Mouse (Mus musculus): ENCODE results near the gene Galm. TPM values are rescaled to one million over a fixed set of nuclear protein-coding genes. Genes with fewer than 3 reads are reported as not detected.
"Not testable (repeated sequence)": the region's sequence is repeated elsewhere in the genome, so short reads cannot be mapped to it uniquely, and the experiment has no call there.

The Galm gene
- polyA plus RNA-seq, 1 experiment from 2014 or later, result 47.0 TPM

GRCm38 (mm10) chr17:80224326-80225116, 97.2 kb downstream of the Galm start, which contains the start of gene Gemin6:
Gene Gemin6 (plus strand): TSS chr17:80224441.
- under 1% methylated on average over 33 of the region's 33 CpGs for WGBS (ENCODE audit: insufficient replicate concordance)
- Histone ChIP-seq H3K27me3 (ENCODE audit: insufficient read depth, low read length) (no peaks in the 10 kb centered on the region), H3K9me3 (ENCODE audit: low read length) (no peaks in the 10 kb centered on the region), H3K4me2 (ENCODE audit: low read depth, low read length) (peak within 1 kb of the TSS; percentile 80), H3K27ac (ENCODE audit: low read depth) (peak within 1 kb of the TSS; percentile 89), H3K4me3 (ENCODE audit: low read depth, low read length) (peak within 1 kb of the TSS; percentile 71), H3K36me3 (replicated peaks; ENCODE audit: insufficient read depth, low read length) (no peaks in the 10 kb centered on the region), H3K9ac (replicated peaks) (peak within 1 kb of the TSS; percentile 78), H3K4me1 (ENCODE audit: insufficient read depth) (peaks cover 8% of the 10 kb centered on the region; the same call in 1 of the 2 replicates)
- TF ChIP-seq EP300 (IDR thresholded peaks at IDR 0.05; ENCODE audit: low read depth), result 0 out of 2 replicates have a peak, but pooled peaks have one; percentile 4
- no peak for TF ChIP-seq CTCF (IDR thresholded peaks at IDR 0.05; ENCODE audit: low read depth)
- DNase-seq (peak; percentile 86), ATAC-seq (peak; percentile 96)

- 30% methylated on average over 5 of the region's 5 CpGs for WGBS (ENCODE audit: insufficient replicate concordance)
- Histone ChIP-seq H3K9ac (replicated peaks) (peak overlapping the region; percentile 78), H3K27ac (ENCODE audit: low read depth) (peak overlapping the region; percentile 89), H3K4me3 (ENCODE audit: low read depth, low read length) (peak overlapping the region; percentile 71), H3K4me2 (ENCODE audit: low read depth, low read length) (peak overlapping the region; percentile 80)
- not testable (repeated sequence) for ATAC-seq; H3K9me3 ChIP-seq (ENCODE audit: low read length); DNase-seq; H3K36me3 ChIP-seq (replicated peaks; ENCODE audit: insufficient read depth, low read length); H3K4me1 ChIP-seq (ENCODE audit: insufficient read depth); H3K27me3 ChIP-seq (ENCODE audit: insufficient read depth, low read length)
Observed at GRCm38 (mm10) chr17:80225142-80225541, 97.9 kb downstream of the Galm start.

DNA sequence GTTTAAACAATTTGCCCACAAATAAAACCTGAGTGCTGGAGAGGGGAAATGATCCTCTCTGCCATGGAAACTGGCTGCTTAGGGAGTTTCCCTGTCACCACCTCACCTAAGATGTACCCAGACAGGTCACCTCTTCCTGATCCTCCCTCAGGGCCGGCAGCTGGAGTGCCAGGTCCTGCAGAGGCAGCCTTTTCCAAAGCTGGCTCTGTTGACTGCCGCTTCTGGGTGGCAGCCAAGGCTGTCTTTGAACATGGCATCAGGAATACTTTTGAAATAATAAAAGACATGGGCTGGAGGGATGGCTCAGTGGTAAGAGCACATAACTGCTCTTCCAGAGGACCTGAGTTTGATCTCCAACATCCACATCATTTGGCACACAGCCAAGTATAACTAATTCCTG, 102.1 kb downstream of the Galm start:
- ATAC-seq, result no peak
- DNase-seq, result no peak
- Histone ChIP-seq H3K36me3 (replicated peaks; ENCODE audit: insufficient read depth, low read length) (no peaks in the 10 kb centered on the region), H3K27ac (ENCODE audit: low read depth) (no peak overlapping the region), H3K4me2 (ENCODE audit: low read depth, low read length) (no peak overlapping the region), H3K27me3 (ENCODE audit: insufficient read depth, low read length) (no peaks in the 10 kb centered on the region), H3K4me1 (ENCODE audit: insufficient read depth) (peaks cover 5% of the 10 kb centered on the region; the same call in 1 of the 2 replicates), H3K4me3 (ENCODE audit: low read depth, low read length) (no peak overlapping the region), H3K9ac (replicated peaks) (no peak overlapping the region), H3K9me3 (ENCODE audit: low read length) (no peaks in the 10 kb centered on the region)
- WGBS (ENCODE audit: insufficient replicate concordance), result 84% methylated on average over 2 of the region's 2 CpGs
- TF ChIP-seq CTCF (IDR thresholded peaks at IDR 0.05; ENCODE audit: low read depth) (no peak), EP300 (IDR thresholded peaks at IDR 0.05; ENCODE audit: low read depth) (no peak)

- Histone ChIP-seq H3K9ac (replicated peaks) (no peak overlapping the region), H3K4me1 (ENCODE audit: insufficient read depth) (no peaks in the 10 kb centered on the region), H3K9me3 (ENCODE audit: low read length) (no peaks in the 10 kb centered on the region), H3K27ac (ENCODE audit: low read depth) (no peak overlapping the region), H3K27me3 (ENCODE audit: insufficient read depth, low read length) (no peaks in the 10 kb centered on the region), H3K36me3 (replicated peaks; ENCODE audit: insufficient read depth, low read length) (no peaks in the 10 kb centered on the region; the same call in 1 of the 2 replicates), H3K4me2 (ENCODE audit: low read depth, low read length) (no peak overlapping the region), H3K4me3 (ENCODE audit: low read depth, low read length) (no peak overlapping the region)
- TF ChIP-seq EP300 (IDR thresholded peaks at IDR 0.05; ENCODE audit: low read depth), result no peak
- TF ChIP-seq CTCF (IDR thresholded peaks at IDR 0.05; ENCODE audit: low read depth), result no peak
- DNase-seq, result no peak
- 80% methylated on average over 5 of the region's 5 CpGs for WGBS (ENCODE audit: insufficient replicate concordance)
- ATAC-seq, result no peak
Observed at GRCm38 (mm10) chr17:80233844-80234243, 106.6 kb downstream of the Galm start.

- no peak overlapping the region for H3K4me2 ChIP-seq (ENCODE audit: low read depth, low read length)
- TF ChIP-seq CTCF (IDR thresholded peaks at IDR 0.05; ENCODE audit: low read depth) (no peak), EP300 (IDR thresholded peaks at IDR 0.05; ENCODE audit: low read depth) (no peak)
- no peak for ATAC-seq
- 76% methylated on average over 7 of the region's 7 CpGs for WGBS (ENCODE audit: insufficient replicate concordance)
- H3K4me1 ChIP-seq (ENCODE audit: insufficient read depth), result no peaks in the 10 kb centered on the region
- H3K27ac ChIP-seq (ENCODE audit: low read depth), result no peak overlapping the region
- no peak for DNase-seq
- no peaks in the 10 kb centered on the region for H3K27me3 ChIP-seq (ENCODE audit: insufficient read depth, low read length)
- no peaks in the 10 kb centered on the region; the same call in 1 of the 2 replicates for H3K36me3 ChIP-seq (replicated peaks; ENCODE audit: insufficient read depth, low read length)
- H3K9me3 ChIP-seq (ENCODE audit: low read length), result no peaks in the 10 kb centered on the region
- no peak overlapping the region for H3K9ac ChIP-seq (replicated peaks)
- H3K4me3 ChIP-seq (ENCODE audit: low read depth, low read length), result no peak overlapping the region
Observed at GRCm38 (mm10) chr17:80234376-80234775, 107.1 kb downstream of the Galm start.

Other genes starting within 250 kb of the Galm start
- gene Atl2, start 231.3 kb upstream of the Galm start, polyA plus RNA-seq (2015; fragmentation: Nextera tagmentation; extraction: Ambion mirVana), result 40.8 and 41.2 TPM in 2 replicates
- gene Hnrnpll, start 65.1 kb upstream of the Galm start, polyA plus RNA-seq (2015; fragmentation: Nextera tagmentation; extraction: Ambion mirVana), result 13.4 and 14.9 TPM in 2 replicates
- 131 and 142 TPM in 2 replicates for gene Srsf7, start 79.8 kb downstream of the Galm start, polyA plus RNA-seq (2015; fragmentation: Nextera tagmentation; extraction: Ambion mirVana)
- not detected in 2 replicates for gene Ttc39d, start 80.0 kb downstream of the Galm start, polyA plus RNA-seq (2015; fragmentation: Nextera tagmentation; extraction: Ambion mirVana)
- gene Gemin6, start 97.0 kb downstream of the Galm start, polyA plus RNA-seq (2015; fragmentation: Nextera tagmentation; extraction: Ambion mirVana), result 16.9 and 17.5 TPM in 2 replicates
- 11.2 and 11.4 TPM in 2 replicates for gene Morn2, start 162.7 kb downstream of the Galm start, polyA plus RNA-seq (2015; fragmentation: Nextera tagmentation; extraction: Ambion mirVana)
- 1.7 and 1.9 TPM in 2 replicates for gene Dhx57, start 163.0 kb downstream of the Galm start, polyA plus RNA-seq (2015; fragmentation: Nextera tagmentation; extraction: Ambion mirVana)
- 0.83 and 1.2 TPM in 2 replicates for gene Arhgef33, start 179.9 kb downstream of the Galm start, polyA plus RNA-seq (2015; fragmentation: Nextera tagmentation; extraction: Ambion mirVana)
- 0.51 and 0.92 TPM in 2 replicates for gene Gm10190, start 246.1 kb downstream of the Galm start, polyA plus RNA-seq (2015; fragmentation: Nextera tagmentation; extraction: Ambion mirVana)